Mouse (Mus musculus) ES-Bruce4 (cell line): ENCODE results near the gene Slc10a7. TPM values are rescaled to one million over a fixed set of nuclear protein-coding genes. Genes with fewer than 3 reads are reported as not detected.
A peak's percentile ranks its signal among the peaks of the same experiment; 100 is the strongest.

Experiments
- H3K27ac ChIP-seq: 2 replicates; pipeline ENCODE4 v1.5.1; 2012; ENCODE audit warnings: low read length, inconsistent platforms; ENCODE audit not compliant: insufficient read depth
- H3K27me3 ChIP-seq: 2 replicates; pipeline ENCODE4 v1.6.1; 2012; ENCODE audit warnings: mild to moderate bottlenecking, low read length, inconsistent platforms; ENCODE audit not compliant: control insufficient read depth, poor library complexity, insufficient read depth, severe bottlenecking
- H3K36me3 ChIP-seq: 2 replicates; pipeline ENCODE4 v1.6.1; 2012; ENCODE audit warnings: inconsistent platforms, mild to moderate bottlenecking, low read length, moderate library complexity; ENCODE audit not compliant: control insufficient read depth, poor library complexity, insufficient read depth, severe bottlenecking
- H3K4me1 ChIP-seq: one replicate; pipeline ENCODE4 v1.8.1; 2011; ENCODE audit warnings: low read length; ENCODE audit not compliant: control insufficient read depth, insufficient read depth
- H3K4me3 ChIP-seq: 2 replicates; pipeline ENCODE4 v1.5.1; 2011; ENCODE audit warnings: low read depth, mild to moderate bottlenecking, low read length
- H3K9ac ChIP-seq: 2 replicates; pipeline ENCODE4 v1.6.1; 2012; ENCODE audit warnings: low read depth, mild to moderate bottlenecking, inconsistent platforms; ENCODE audit not compliant: poor library complexity, severe bottlenecking
- H3K9me3 ChIP-seq: replicated peaks from 2 replicates; pipeline ENCODE4 v1.6.1; 2012; ENCODE audit warnings: mild to moderate bottlenecking, low read length, inconsistent platforms; ENCODE audit not compliant: control insufficient read depth, poor library complexity, insufficient read depth, severe bottlenecking
- CTCF ChIP-seq: IDR thresholded peaks from one replicate; pipeline ENCODE4 v1.8.1; 2011; ENCODE audit warnings: low read depth, low read length
- EP300 ChIP-seq: IDR thresholded peaks from 2 replicates; pipeline ENCODE4 v1.6.1; 2011; ENCODE audit warnings: low read depth, low read length; ENCODE audit not compliant: insufficient read depth
- POLR2A ChIP-seq: IDR thresholded peaks from one replicate; pipeline ENCODE4 v1.8.1; 2011; ENCODE audit warnings: low read length; ENCODE audit not compliant: insufficient read depth
- polyA plus RNA-seq: library from polyadenylated mRNA; stranded (reverse); fragments of >200 nt; gene quantifications from 2 replicates; pipeline ENCODE4 v1.2.4, GENCODE M21; 2011; ENCODE audit warnings: low read depth; ENCODE audit not compliant: missing spikeins, insufficient read depth, insufficient read length

The Slc10a7 gene
- polyA plus RNA-seq, 1 experiment = 19.1 TPM

GRCm38 (mm10) chr8:78598237-78598636 is 89.1 kb downstream of the Slc10a7 start:
- no peaks in the 10 kb centered on the region for H3K9me3 ChIP-seq
- H3K9ac ChIP-seq = no peak overlapping the region
- H3K4me3 ChIP-seq = no peak overlapping the region
- no peaks in the 10 kb centered on the region; the same call in 1 of the 2 replicates for H3K36me3 ChIP-seq
- TF ChIP-seq CTCF = no peak
- TF ChIP-seq EP300 = no peak
- no peak for TF ChIP-seq POLR2A
- H3K4me1 ChIP-seq = no peaks in the 10 kb centered on the region
- H3K27me3 ChIP-seq = no peaks in the 10 kb centered on the region
- no peak overlapping the region for H3K27ac ChIP-seq

- no peak overlapping the region for H3K9ac ChIP-seq
- no peak for TF ChIP-seq POLR2A
- no peak for TF ChIP-seq CTCF
- TF ChIP-seq EP300 = no peak
- peaks cover 8% of the 10 kb centered on the region for H3K36me3 ChIP-seq
- H3K27me3 ChIP-seq = no peaks in the 10 kb centered on the region
- no peak overlapping the region for H3K4me3 ChIP-seq
- H3K27ac ChIP-seq = no peak overlapping the region
- H3K4me1 ChIP-seq = no peaks in the 10 kb centered on the region
- H3K9me3 ChIP-seq = no peaks in the 10 kb centered on the region
These were observed 93.9 kb downstream of the Slc10a7 start for GRCm38 (mm10) chr8:78603084-78603483.

GRCm38 (mm10) chr8:78604426-78604825 is 95.3 kb downstream of the Slc10a7 start:
- no peak for TF ChIP-seq POLR2A
- TF ChIP-seq EP300 = no peak
- no peak for TF ChIP-seq CTCF
- Histone ChIP-seq H3K9me3 (no peaks in the 10 kb centered on the region), H3K4me3 (no peak overlapping the region), H3K27ac (no peak overlapping the region), H3K9ac (no peak overlapping the region), H3K4me1 (peaks cover 3% of the 10 kb centered on the region), H3K27me3 (no peaks in the 10 kb centered on the region), H3K36me3 (peaks cover 8% of the 10 kb centered on the region)

- Histone ChIP-seq H3K27me3 (no peaks in the 10 kb centered on the region), H3K9ac (no peak overlapping the region), H3K9me3 (no peaks in the 10 kb centered on the region), H3K36me3 (peaks cover 6% of the 10 kb centered on the region), H3K4me3 (no peak overlapping the region), H3K4me1 (peaks cover 3% of the 10 kb centered on the region), H3K27ac (0 out of 2 replicates have a peak overlapping the region, but pooled peaks have one; percentile 12)
- TF ChIP-seq POLR2A = no peak
- TF ChIP-seq EP300 = no peak
- TF ChIP-seq CTCF = no peak
These were observed 100.2 kb downstream of the Slc10a7 start for GRCm38 (mm10) chr8:78609301-78609700.

GRCm38 (mm10) chr8:78611019-78611418 is 101.9 kb downstream of the Slc10a7 start:
- H3K27ac ChIP-seq = no peak overlapping the region
- no peaks in the 10 kb centered on the region for H3K27me3 ChIP-seq
- TF ChIP-seq EP300 (no peak), CTCF (no peak), POLR2A (no peak)
- H3K4me1 ChIP-seq = peaks cover 3% of the 10 kb centered on the region
- H3K9me3 ChIP-seq = no peaks in the 10 kb centered on the region
- no peaks in the 10 kb centered on the region; the same call in 1 of the 2 replicates for H3K36me3 ChIP-seq
- no peak overlapping the region for H3K9ac ChIP-seq
- H3K4me3 ChIP-seq = no peak overlapping the region

GRCm38 (mm10) chr8:78622362-78622761 is 113.2 kb downstream of the Slc10a7 start:
- H3K4me3 ChIP-seq = no peak overlapping the region
- no peaks in the 10 kb centered on the region for H3K27me3 ChIP-seq
- peaks cover 2% of the 10 kb centered on the region; the same call in 1 of the 2 replicates for H3K9me3 ChIP-seq
- H3K27ac ChIP-seq = peak overlapping the region; percentile 20; the same call in 1 of the 2 replicates
- H3K9ac ChIP-seq = no peak overlapping the region
- H3K4me1 ChIP-seq = no peaks in the 10 kb centered on the region
- no peaks in the 10 kb centered on the region for H3K36me3 ChIP-seq
- TF ChIP-seq EP300 (no peak), CTCF (no peak), POLR2A (no peak)
